20 mouse cellular contexts compared by ENCODE assay signal in the genomic region with DNA sequence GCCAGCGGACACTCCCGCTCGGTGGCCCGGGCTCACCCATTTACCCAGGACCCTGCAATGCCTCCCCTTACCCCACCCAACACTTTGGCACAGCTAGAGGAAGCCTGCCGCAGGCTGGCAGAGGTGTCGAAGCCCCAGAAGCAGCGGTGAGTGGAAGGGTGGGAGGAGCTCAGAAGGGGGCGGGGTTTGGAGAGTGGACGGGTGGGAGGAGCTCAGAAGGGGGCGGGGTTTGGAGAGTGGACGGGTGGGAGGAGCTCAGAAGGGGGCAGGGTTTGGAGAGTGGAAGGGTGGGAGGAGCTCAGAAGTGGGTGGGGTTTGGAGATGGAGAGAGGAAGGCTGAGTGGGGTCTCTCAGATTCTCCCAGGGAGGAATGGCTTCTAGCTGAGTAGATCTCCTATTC. TPM values are rescaled to one million over a fixed set of nuclear protein-coding genes. Genes with fewer than 3 reads are reported as not detected.
DNase-seq lines count a peak whose midpoint lies in the region; ATAC-seq lines count a peak whose summit lies in the region.
"Had no signal": no experiment of that assay in that cellular context is flagged by ENCODE, and none has a peak within 500 bp of the region (broad histone marks: within the 10 kb centered on the region; RNA-seq: fewer than 3 reads in every experiment).

No protein-coding gene starts in this region.

- no peaks in the 10 kb centered on the region for H3K4me1 ChIP-seq in heart, embryonic 11.5 days (ENCODE audit: control insufficient read depth, insufficient read depth, low read length)
- H3K4me1 ChIP-seq in midbrain, embryonic 16.5 days (ENCODE audit: control insufficient read depth, insufficient read depth, low read length): peaks cover 24% of the 10 kb centered on the region
- H3K4me1 ChIP-seq: intestine, embryonic 15.5 days had no signal

- H3K4me3 ChIP-seq in heart, embryonic 11.5 days (ENCODE audit: low read depth, low read length): no peak overlapping the region
- no peak overlapping the region for H3K4me3 ChIP-seq in midbrain, embryonic 16.5 days (ENCODE audit: low read depth, low read length)
- H3K4me3 ChIP-seq: embryonic facial prominence, embryonic 15.5 days; forebrain, embryonic 15.5 days; heart, embryonic 10.5 days; heart, embryonic 15.5 days; hindbrain, embryonic 13.5 days; intestine, embryonic 15.5 days had no signal

- 83% methylated on average over 11 of the region's 11 CpGs for WGBS in heart, embryonic 11.5 days (ENCODE audit: insufficient replicate concordance)
- WGBS in midbrain, embryonic 16.5 days: 84% methylated on average over 11 of the region's 11 CpGs

- peaks cover 25% of the 10 kb centered on the region for H3K36me3 ChIP-seq in heart, embryonic 11.5 days (ENCODE audit: control insufficient read depth, insufficient read depth, low read length)
- H3K36me3 ChIP-seq in midbrain, embryonic 16.5 days (ENCODE audit: control insufficient read depth, insufficient read depth, low read length): peaks cover 46% of the 10 kb centered on the region

- H3K9ac ChIP-seq in heart, embryonic 11.5 days (ENCODE audit: low read depth, low read length): no peak overlapping the region
- no peak overlapping the region for H3K9ac ChIP-seq in midbrain, embryonic 16.5 days (ENCODE audit: low read depth, low read length)
- H3K9ac ChIP-seq: embryonic facial prominence, embryonic 15.5 days; forebrain, embryonic 15.5 days; heart, embryonic 15.5 days; hindbrain, embryonic 13.5 days; intestine, embryonic 15.5 days had no signal

- no peak for ATAC-seq in heart, embryonic 11.5 days (replicated peaks; ENCODE audit: insufficient number of reproducible peaks, low FRiP score, low TSS enrichment)
- no peak for ATAC-seq in midbrain, embryonic 16.5 days
- ATAC-seq: forebrain, embryonic 15.5 days; hindbrain, postnatal 0 days; intestine, embryonic 15.5 days had no signal

- no peak overlapping the region for H3K27ac ChIP-seq in heart, embryonic 11.5 days (ENCODE audit: low read depth, low read length)
- H3K27ac ChIP-seq in midbrain, embryonic 16.5 days (ENCODE audit: low read length): no peak overlapping the region; the same call in 1 of the 2 replicates
- H3K27ac ChIP-seq: embryonic facial prominence, embryonic 15.5 days; forebrain, embryonic 15.5 days; heart, embryonic 10.5 days; heart, embryonic 15.5 days; hindbrain, embryonic 13.5 days; hindbrain, postnatal 0 days; intestine, embryonic 15.5 days had no signal

- H3K27me3 ChIP-seq in heart, embryonic 11.5 days (ENCODE audit: control insufficient read depth, insufficient read depth, low read length): no peaks in the 10 kb centered on the region
- H3K27me3 ChIP-seq in midbrain, embryonic 16.5 days (ENCODE audit: control insufficient read depth, insufficient read depth, low read depth, low read length): no peaks in the 10 kb centered on the region
- H3K27me3 ChIP-seq: embryonic facial prominence, embryonic 15.5 days; forebrain, embryonic 15.5 days; heart, embryonic 15.5 days; hindbrain, embryonic 13.5 days; intestine, embryonic 15.5 days had no signal

- H3K4me2 ChIP-seq in heart, embryonic 11.5 days: no peak overlapping the region
- no peak overlapping the region for H3K4me2 ChIP-seq in midbrain, embryonic 16.5 days (ENCODE audit: low read length)
- H3K4me2 ChIP-seq: embryonic facial prominence, embryonic 15.5 days; forebrain, embryonic 15.5 days; heart, embryonic 15.5 days; hindbrain, embryonic 13.5 days; intestine, embryonic 15.5 days had no signal

- no peaks in the 10 kb centered on the region for H3K9me3 ChIP-seq in heart, embryonic 11.5 days (replicated peaks; ENCODE audit: control insufficient read depth, low read length)
- no peaks in the 10 kb centered on the region for H3K9me3 ChIP-seq in midbrain, embryonic 16.5 days (replicated peaks; ENCODE audit: control insufficient read depth, low read length, poor library complexity, severe bottlenecking)
- H3K9me3 ChIP-seq: embryonic facial prominence, embryonic 15.5 days; forebrain, embryonic 15.5 days; heart, embryonic 10.5 days; heart, embryonic 15.5 days; hindbrain, embryonic 13.5 days; intestine, embryonic 15.5 days had no signal

- peak; percentile 8 for DNase-seq in adrenal gland, adult 2 months
- no peak for DNase-seq in adrenal gland, postnatal 10 days
- DNase-seq in heart, adult 11 months: peak; percentile 76
- peak; percentile 61 for DNase-seq in testis, postnatal 10 days (ENCODE audit: low spot score)
- no peak for DNase-seq in testis, postnatal 14 days (ENCODE audit: low spot score)
- DNase-seq: cerebellum, adult 18-20 months; cerebellum, adult 9-11 months; cerebellum, postnatal 36 days; gastrocnemius, postnatal 36 days; heart, adult 18-20 months; heart, postnatal 14 days had no signal

RNA-seq across cellular contexts. Expression of a gene that starts 23.6 kb away (rescaled TPM):
- 10 to 100 TPM; 28.6 to 47.1 TPM for total RNA-seq in adrenal gland, adult 2 months (2021)
- polyA plus RNA-seq in adrenal gland, adult 2 months (2012; rRNA removed): 25.7 and 31.4 TPM in 2 replicates
- total RNA-seq in adrenal gland, postnatal 10 days (2021): 10 to 100 TPM; 31.5 to 35.3 TPM
- polyA plus RNA-seq in heart, embryonic 11.5 days (2014; fragmentation: Nextera tagmentation; extraction: Ambion mirVana): 2.9 and 3.0 TPM in 2 replicates
- polyA plus RNA-seq in midbrain, embryonic 16.5 days (2015; fragmentation: Nextera tagmentation; extraction: Ambion mirVana): 9.3 and 11.3 TPM in 2 replicates

Comparison
In these comparisons a context has a peak if more than half of its experiments do, and no peak if none do; other contexts are left out.
1. DNase-seq: peak in adrenal gland, adult 2 months (single experiment), heart, adult 11 months (single experiment) and testis, postnatal 10 days (single experiment); none in adrenal gland, postnatal 10 days (single experiment) and testis, postnatal 14 days (single experiment).